Mouse (Mus musculus) forebrain, postnatal 0 days (tissue): ENCODE results near the gene Gdf1. TPM values are rescaled to one million over a fixed set of nuclear protein-coding genes. Genes with fewer than 3 reads are reported as not detected.

Experiments used
- ATAC-seq: fragments of 200-750 bp; cut with Nextera tagmentation; 2 replicates; pipeline ENCODE4 v1.8.0; 2017; ENCODE audit warnings: mild to moderate bottlenecking, moderate library complexity
- DNase-seq: peaks from one replicate; pipeline ENCODE4 v3.0.0-alpha.2; 2015
- H3K27ac ChIP-seq: fragments of 300-500 bp; sonication (generic); 2 replicates; pipeline ENCODE4 v1.5.1; 2014; ENCODE audit warnings: low read depth, mild to moderate bottlenecking, antibody characterized with exemption, low read length, moderate library complexity, mixed read lengths
- H3K27me3 ChIP-seq: fragments of 300-500 bp; sonication (generic); 2 replicates; pipeline ENCODE4 v1.6.1; 2014; ENCODE audit warnings: mild to moderate bottlenecking, low read length, mixed read lengths; ENCODE audit not compliant: insufficient read depth
- H3K36me3 ChIP-seq: fragments of 300-500 bp; sonication (generic); 2 replicates; pipeline ENCODE4 v1.6.1; 2014; ENCODE audit warnings: mild to moderate bottlenecking, moderate library complexity; ENCODE audit not compliant: insufficient read depth
- H3K4me1 ChIP-seq: fragments of 300-500 bp; sonication (generic); 2 replicates; pipeline ENCODE4 v1.6.1; 2014; ENCODE audit warnings: antibody characterized with exemption; ENCODE audit not compliant: insufficient read depth
- H3K4me2 ChIP-seq: fragments of 300-500 bp; sonication (generic); 2 replicates; pipeline ENCODE4 v1.6.1; 2014; ENCODE audit warnings: low read depth, mild to moderate bottlenecking, moderate library complexity
- H3K4me3 ChIP-seq: fragments of 300-500 bp; sonication (generic); 2 replicates; pipeline ENCODE4 v1.5.1; 2014; ENCODE audit warnings: low read depth, low read length, mixed read lengths
- H3K9ac ChIP-seq: fragments of 300-500 bp; sonication (generic); 2 replicates; pipeline ENCODE4 v1.6.1; 2014; ENCODE audit warnings: mild to moderate bottlenecking
- H3K9me3 ChIP-seq: fragments of 300-500 bp; sonication (generic); 2 replicates; pipeline ENCODE4 v1.6.1; 2016; ENCODE audit warnings: low read length
- CTCF ChIP-seq: sonication (generic); IDR thresholded peaks from 2 replicates; pipeline ENCODE4 v1.5.1; 2016; ENCODE audit warnings: antibody characterized with exemption, control low read depth, low read depth
- WGBS: fragments of 180-500 bp; shearing (Covaris S2); extraction: QIAGEN DNeasy Blood & Tissue Kit; methylation state at CpG from one replicate; pipeline ENCODE4 v1.1.7; 2014; 5-methylcytosine and 5-hydroxymethylcytosine counted together
- polyA plus RNA-seq: library from polyadenylated mRNA; unstranded; fragments of >200 nt; fragmentation: Nextera tagmentation; extraction: Ambion mirVana; gene quantifications from 2 replicates; pipeline ENCODE4 v1.2.1, GENCODE M21; 2015
- total RNA-seq: library from RNA; depleted of rRNA; stranded (reverse); fragments of >200 nt; gene quantifications from 2 replicates; pipeline ENCODE4 v1.2.3, GENCODE M21; 2014

Gene Gdf1
- total and polyA plus RNA-seq, 2 experiments from 2014 or later, result 6.2 to 8.1 TPM

DNA sequence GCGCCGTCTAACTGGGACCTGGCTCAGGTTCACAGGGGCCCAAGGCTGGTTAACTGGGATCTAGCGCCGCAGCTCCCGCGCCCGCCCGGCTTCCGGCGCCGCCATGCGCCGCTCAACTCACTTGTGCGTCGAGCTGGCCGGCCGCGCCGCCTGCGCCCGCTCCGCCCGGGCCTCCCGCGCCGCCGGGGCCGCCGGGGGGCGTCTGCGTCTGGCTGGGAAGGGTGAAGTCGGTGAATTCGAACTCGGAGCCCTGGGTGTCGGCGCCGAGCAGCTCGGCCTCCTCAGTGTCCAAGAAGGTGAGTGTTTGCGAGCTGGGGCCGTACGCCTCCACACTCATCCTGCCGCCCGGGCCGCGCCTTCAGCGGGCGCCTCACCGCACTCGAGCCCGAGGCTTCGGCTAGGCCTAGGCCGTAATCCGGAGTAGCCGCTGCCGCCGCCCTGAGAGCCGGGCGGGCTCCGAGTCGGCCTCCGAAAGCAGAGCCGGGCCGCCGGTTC, 23.1 kb downstream of the Gdf1 start:
- 5% methylated on average over 56 of the region's 64 CpGs for WGBS
- H3K9me3 ChIP-seq, result no peaks in the 10 kb centered on the region
- H3K9ac ChIP-seq, result peak overlapping the region; percentile 91
- H3K36me3 ChIP-seq, result no peaks in the 10 kb centered on the region; the same call in 1 of the 2 replicates
- H3K4me3 ChIP-seq, result peak overlapping the region; percentile 94
- ATAC-seq (peak; percentile 61), DNase-seq (no peak)
- H3K27me3 ChIP-seq, result no peaks in the 10 kb centered on the region
- peaks cover 19% of the 10 kb centered on the region for H3K4me1 ChIP-seq
- H3K4me2 ChIP-seq, result peak overlapping the region; percentile 96
- H3K27ac ChIP-seq, result peak overlapping the region; percentile 91
- TF ChIP-seq CTCF, result peak; percentile 4; the same call in 1 of the 2 replicates

DNA sequence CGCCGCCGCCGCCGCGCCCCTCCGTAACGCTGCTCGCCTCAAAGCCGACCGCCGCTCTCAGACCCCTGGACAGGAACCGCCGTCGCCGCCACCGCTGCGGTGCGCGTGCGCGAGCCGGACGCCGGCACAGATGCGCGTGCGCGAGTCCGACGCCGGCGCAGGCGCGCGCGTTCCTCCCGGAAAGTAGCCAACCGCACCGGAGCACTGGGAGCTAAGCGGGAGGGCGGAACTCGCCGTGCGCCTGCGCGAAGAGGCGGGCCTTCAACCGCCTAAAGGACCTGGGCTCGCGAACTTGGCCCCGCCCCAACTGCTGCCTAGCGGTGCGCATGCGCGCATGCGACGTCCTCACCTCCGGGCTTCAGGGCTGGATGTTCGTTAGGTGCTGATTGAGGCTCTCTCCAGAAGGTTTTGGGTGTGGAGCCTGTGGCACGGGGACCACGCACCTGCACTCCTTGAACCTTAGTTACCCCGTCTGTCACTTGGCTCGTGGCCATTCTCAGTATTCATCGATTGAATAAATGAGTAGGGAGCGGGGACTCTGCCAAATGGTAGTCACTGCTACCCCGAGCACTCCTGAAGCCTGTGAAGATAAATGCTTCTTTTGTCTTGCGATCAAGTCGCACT, 23.7 kb downstream of the Gdf1 start, which contains the start of gene Upf1:
TSS of gene Upf1 (minus strand) at position 85 of the 624 bp plus-strand sequence.
- no peaks in the 10 kb centered on the region for H3K27me3 ChIP-seq
- peaks cover 19% of the 10 kb centered on the region for H3K4me1 ChIP-seq
- no peak for TF ChIP-seq CTCF
- under 1% methylated on average over 49 of the region's 69 CpGs for WGBS
- no peaks in the 10 kb centered on the region for H3K9me3 ChIP-seq
- H3K4me3 ChIP-seq, result peak within 1 kb of the TSS; percentile 94
- peak; percentile 91 for ATAC-seq
- H3K27ac ChIP-seq, result peak within 1 kb of the TSS; percentile 91
- H3K36me3 ChIP-seq, result no peaks in the 10 kb centered on the region; the same call in 1 of the 2 replicates
- peak; percentile 100 for DNase-seq
- peak within 1 kb of the TSS; percentile 96 for H3K4me2 ChIP-seq
- peak within 1 kb of the TSS; percentile 91 for H3K9ac ChIP-seq

DNA sequence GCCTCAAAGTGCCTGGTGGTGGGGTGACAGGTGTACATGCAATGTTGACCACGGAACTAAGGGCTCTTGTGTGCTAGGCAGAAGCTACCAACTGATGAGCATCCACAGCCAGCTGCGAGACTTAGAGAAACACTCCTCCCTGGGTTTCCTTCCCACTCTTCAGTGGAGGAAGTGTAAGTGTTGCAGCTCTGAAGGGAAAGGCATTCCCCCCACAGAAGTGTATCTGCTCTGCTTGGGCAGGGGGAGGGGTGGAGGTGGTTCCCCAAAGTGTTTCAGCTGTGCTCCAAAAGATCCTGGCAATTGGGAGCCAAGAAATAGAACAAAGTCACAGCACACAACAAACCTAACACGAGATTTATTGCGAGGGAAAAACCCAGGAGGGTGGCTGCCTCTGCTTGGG, 24.4 kb downstream of the Gdf1 start:
- DNase-seq (no peak), ATAC-seq (no peak; the same call in 1 of the 2 replicates)
- Histone ChIP-seq H3K9ac (peak overlapping the region; percentile 68), H3K9me3 (no peaks in the 10 kb centered on the region), H3K27me3 (no peaks in the 10 kb centered on the region), H3K4me2 (peak overlapping the region; percentile 73), H3K27ac (peak overlapping the region; percentile 86), H3K4me1 (peaks cover 19% of the 10 kb centered on the region), H3K36me3 (no peaks in the 10 kb centered on the region), H3K4me3 (peak overlapping the region; percentile 94)
- WGBS, result 52% methylated on average over 4 of the region's 4 CpGs
- TF ChIP-seq CTCF, result no peak

DNA sequence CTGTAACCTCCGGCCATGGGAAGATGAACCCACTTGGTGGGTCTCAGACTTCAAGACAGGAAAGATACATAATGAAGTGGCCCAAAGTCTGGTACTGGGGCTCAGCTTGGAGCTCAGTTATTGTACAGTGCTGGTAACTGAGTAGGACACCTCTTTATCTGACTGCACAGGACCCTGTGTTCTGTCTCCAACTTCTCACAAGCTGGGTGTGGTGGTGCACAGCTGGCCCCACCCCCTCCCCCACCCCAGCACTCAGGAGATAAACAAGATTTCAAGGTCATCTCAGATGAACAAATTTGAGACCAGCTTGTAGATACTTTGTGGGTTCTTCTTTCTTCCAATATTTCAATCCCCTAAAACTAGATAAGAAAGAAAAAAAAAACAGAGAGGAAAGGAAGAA, 26.5 kb downstream of the Gdf1 start:
- TF ChIP-seq CTCF, result no peak
- no peak overlapping the region for H3K4me2 ChIP-seq
- 100% methylated on average over 1 of the region's 1 CpGs for whole genome bisulfite sequencing

DNA sequence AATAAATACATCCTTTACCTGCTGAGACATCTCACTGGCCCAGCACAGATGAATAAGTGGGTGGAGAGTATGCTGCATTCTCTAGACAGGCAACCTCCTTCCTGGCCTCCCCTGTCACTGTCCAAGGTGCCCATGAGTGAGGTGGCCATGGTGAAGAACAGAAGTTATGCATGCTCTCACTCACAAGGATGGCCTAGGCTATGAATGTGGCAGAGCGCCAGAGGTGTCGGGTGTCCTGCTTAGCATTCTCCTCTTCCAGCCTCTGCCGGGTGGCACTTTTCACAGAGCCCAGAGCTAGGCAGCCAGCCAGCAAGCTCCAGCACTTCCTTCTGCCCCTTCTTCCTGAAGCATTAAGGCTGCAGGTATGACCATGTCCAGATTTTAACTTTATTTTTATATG, 29.8 kb downstream of the Gdf1 start:
- TF ChIP-seq CTCF, result no peak
- no peaks in the 10 kb centered on the region for H3K27me3 ChIP-seq
- ATAC-seq, result no peak
- no peak overlapping the region for H3K27ac ChIP-seq
- no peak for DNase-seq
- H3K36me3 ChIP-seq, result no peaks in the 10 kb centered on the region
- H3K4me3 ChIP-seq, result no peak overlapping the region
- H3K9ac ChIP-seq, result no peak overlapping the region
- H3K4me2 ChIP-seq, result no peak overlapping the region
- 16% methylated on average over 3 of the region's 3 CpGs for WGBS
- H3K9me3 ChIP-seq, result no peaks in the 10 kb centered on the region
- H3K4me1 ChIP-seq, result no peaks in the 10 kb centered on the region

More for the DNA sequence above, 26.5 kb downstream of the Gdf1 start:
- H3K27me3 ChIP-seq, result no peaks in the 10 kb centered on the region
- no peak for DNase-seq
- H3K9me3 ChIP-seq, result no peaks in the 10 kb centered on the region
- H3K4me1 ChIP-seq, result peaks cover 12% of the 10 kb centered on the region
- ATAC-seq, result no peak
- H3K4me3 ChIP-seq, result no peak overlapping the region
- H3K9ac ChIP-seq, result no peak overlapping the region
- no peaks in the 10 kb centered on the region for H3K36me3 ChIP-seq
- no peak overlapping the region for H3K27ac ChIP-seq

DNA sequence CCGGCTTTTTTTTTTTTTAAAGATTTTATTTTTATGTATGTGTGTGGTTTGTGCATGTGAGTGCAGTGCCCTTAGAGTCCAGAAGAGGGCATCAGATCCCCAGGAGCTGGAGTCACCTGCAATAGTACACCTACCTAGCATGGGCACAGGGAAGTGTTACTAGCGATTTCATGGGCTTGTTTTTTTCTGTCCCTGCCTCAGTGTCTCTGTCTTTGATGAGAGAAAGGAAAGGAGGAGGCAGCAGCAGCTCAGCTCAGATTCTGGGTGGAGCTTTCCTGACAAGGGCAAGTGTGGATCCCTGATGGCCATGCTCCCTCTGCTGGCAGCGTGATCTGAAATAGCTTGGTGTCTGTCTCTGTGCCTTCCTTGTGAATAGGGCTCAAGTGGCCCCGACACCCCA, 31.2 kb downstream of the Gdf1 start:
- no peaks in the 10 kb centered on the region for H3K4me1 ChIP-seq
- H3K4me2 ChIP-seq, result no peak overlapping the region
- no peak; the same call in 1 of the 2 replicates for ATAC-seq
- no peak for TF ChIP-seq CTCF
- WGBS, result 46% methylated on average over 4 of the region's 4 CpGs
- no peak for DNase-seq
- no peak overlapping the region for H3K4me3 ChIP-seq
- no peaks in the 10 kb centered on the region for H3K27me3 ChIP-seq
- no peak overlapping the region for H3K9ac ChIP-seq
- no peak overlapping the region for H3K27ac ChIP-seq
- H3K36me3 ChIP-seq, result no peaks in the 10 kb centered on the region
- no peaks in the 10 kb centered on the region for H3K9me3 ChIP-seq

DNA sequence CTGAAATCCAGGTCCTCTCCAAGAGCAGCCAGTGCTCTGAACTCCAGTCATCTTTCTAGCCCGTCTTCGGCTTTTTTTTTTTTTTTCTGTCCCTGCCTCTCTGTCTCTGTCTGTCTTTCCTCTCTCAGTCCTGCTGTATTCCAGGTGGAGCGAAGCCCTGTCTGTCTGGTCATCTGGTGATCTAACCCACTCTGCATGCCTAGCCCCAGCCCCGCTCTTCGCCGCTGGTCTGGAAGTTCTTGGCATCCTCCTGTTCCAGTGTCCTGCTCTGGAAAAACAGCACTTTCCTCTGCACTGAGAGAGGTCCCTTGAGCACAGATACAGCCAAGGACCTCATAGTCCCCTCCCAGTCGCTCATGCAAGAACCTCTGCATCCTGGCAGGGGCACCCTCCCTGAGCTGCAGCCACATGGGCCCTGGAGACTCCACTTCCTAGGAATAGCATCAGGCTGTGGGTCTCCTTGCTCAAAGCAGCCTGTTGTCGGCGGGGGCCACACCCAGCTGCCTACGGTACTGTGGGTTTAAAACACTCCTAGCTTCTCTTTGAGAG, 31.9 kb downstream of the Gdf1 start:
- Histone ChIP-seq H3K4me2 (no peak overlapping the region), H3K36me3 (no peaks in the 10 kb centered on the region), H3K4me1 (no peaks in the 10 kb centered on the region), H3K9ac (no peak overlapping the region), H3K27ac (no peak overlapping the region), H3K4me3 (no peak overlapping the region), H3K9me3 (no peaks in the 10 kb centered on the region), H3K27me3 (no peaks in the 10 kb centered on the region)
- 78% methylated on average over 10 of the region's 10 CpGs for WGBS
- no peak for TF ChIP-seq CTCF
- ATAC-seq (no peak), DNase-seq (no peak)
